Mouse (Mus musculus): ENCODE measurements around the gene Pdxk.
A peak's percentile ranks its signal among the peaks of the same experiment; 100 is the strongest.
"Not testable (repeated sequence)": the region's sequence is repeated elsewhere in the genome, so short reads cannot be mapped to it uniquely, and the experiment has no call there.

Pdxk gene

GRCm38 (mm10) chr10:78464792-78465207 lies at the start of gene Pdxk:
TSS of gene Pdxk (minus strand) at chr10:78464975.
- DNase-seq (ENCODE audit: low spot score), result peak; percentile 96

- no peak for DNase-seq (ENCODE audit: low spot score)
These were observed 38.4 kb upstream of the Pdxk start for GRCm38 (mm10) chr10:78502986-78503733.

- peak; percentile 78 for DNase-seq (ENCODE audit: low spot score)
These were observed 22.8 kb upstream of the Pdxk start for GRCm38 (mm10) chr10:78487431-78488086.

GRCm38 (mm10) chr10:78486871-78487270 lies 22.1 kb upstream of the Pdxk start:
- DNase-seq (ENCODE audit: low spot score), result no peak

GRCm38 (mm10) chr10:78485369-78485768 lies 20.6 kb upstream of the Pdxk start:
- DNase-seq (ENCODE audit: low spot score), result not testable (repeated sequence)

GRCm38 (mm10) chr10:78481928-78482499 lies 17.2 kb upstream of the Pdxk start:
- DNase-seq (ENCODE audit: low spot score), result no peak

- DNase-seq (ENCODE audit: low spot score), result no peak
These were observed 16.5 kb upstream of the Pdxk start for GRCm38 (mm10) chr10:78480954-78481927.

GRCm38 (mm10) chr10:78476821-78477220 lies 12.0 kb upstream of the Pdxk start:
- DNase-seq (ENCODE audit: low spot score), result no peak

GRCm38 (mm10) chr10:78474759-78475158 lies 10.0 kb upstream of the Pdxk start:
- DNase-seq (ENCODE audit: low spot score), result no peak

GRCm38 (mm10) chr10:78473434-78473833 lies 8.7 kb upstream of the Pdxk start:
- no peak for DNase-seq (ENCODE audit: low spot score)

- DNase-seq (ENCODE audit: low spot score), result no peak
These were observed 7.3 kb upstream of the Pdxk start for GRCm38 (mm10) chr10:78472046-78472445.

- no peak for DNase-seq (ENCODE audit: low spot score)
These were observed 6.0 kb upstream of the Pdxk start for GRCm38 (mm10) chr10:78470582-78471313.

- DNase-seq (ENCODE audit: low spot score), result no peak
These were observed 3.1 kb upstream of the Pdxk start for GRCm38 (mm10) chr10:78467761-78468310.

- DNase-seq (ENCODE audit: low spot score), result no peak
These were observed 1.9 kb upstream of the Pdxk start for GRCm38 (mm10) chr10:78466647-78467046.

GRCm38 (mm10) chr10:78465472-78465871 lies 697 bp upstream of the Pdxk start:
- DNase-seq (ENCODE audit: low spot score), result no peak

GRCm38 (mm10) chr10:78464201-78464791 lies 479 bp downstream of the Pdxk start:
- DNase-seq (ENCODE audit: low spot score), result no peak

GRCm38 (mm10) chr10:78463769-78464167 lies 1.0 kb downstream of the Pdxk start:
- no peak for DNase-seq (ENCODE audit: low spot score)

- no peak for DNase-seq (ENCODE audit: low spot score)
These were observed 1.6 kb downstream of the Pdxk start for GRCm38 (mm10) chr10:78462945-78463768.

GRCm38 (mm10) chr10:78461767-78462166 lies 3.0 kb downstream of the Pdxk start:
- DNase-seq (ENCODE audit: low spot score), result no peak

GRCm38 (mm10) chr10:78460463-78460862 lies 4.3 kb downstream of the Pdxk start:
- no peak for DNase-seq (ENCODE audit: low spot score)

Measured in lung, postnatal 25 days (tissue).